Mouse (Mus musculus) ES-E14 (cell line): Measurements from ENCODE around the gene Pi4k2b. TPM values are rescaled to one million over a fixed set of nuclear protein-coding genes. Genes with fewer than 3 reads are reported as not detected.

Experiments
- DNase-seq: peaks from one replicate; pipeline ENCODE4 v3.0.0-alpha.2; 2013; ENCODE audit warnings: low read depth, low spot score
- H3K27ac ChIP-seq: 2 replicates; pipeline ENCODE4 v1.5.1; 2012; ENCODE audit warnings: low read depth, mild to moderate bottlenecking, low read length, moderate library complexity, mixed read lengths; ENCODE audit not compliant: poor library complexity, insufficient read depth, severe bottlenecking
- H3K36me3 ChIP-seq: 2 replicates; pipeline ENCODE4 v1.6.1; 2012; ENCODE audit warnings: mild to moderate bottlenecking, low read length, moderate library complexity, mixed read lengths; ENCODE audit not compliant: control insufficient read depth, poor library complexity, insufficient read depth, severe bottlenecking
- H3K4me1 ChIP-seq, 2 experiments: fragments of 150-350 bp in 1 of 2; sonication (generic) in 1 of 2; 2 replicates each; pipeline ENCODE4 v1.6.1; 2012; ENCODE audit warnings: low read length in 2 of 2, mild to moderate bottlenecking in 1 of 2, mixed read lengths in 1 of 2; ENCODE audit not compliant: control insufficient read depth in 2 of 2, insufficient read depth in 2 of 2, poor library complexity in 1 of 2
- H3K4me3 ChIP-seq, 2 experiments: fragments of 150-350 bp in 1 of 2; sonication (generic) in 1 of 2; 2 replicates each; pipeline ENCODE4 v1.5.1; 2012; ENCODE audit warnings: low read length in 2 of 2, low read depth in 1 of 2, mild to moderate bottlenecking in 1 of 2, mixed read lengths in 1 of 2; ENCODE audit not compliant: insufficient read depth in 1 of 2, poor library complexity in 1 of 2, severe bottlenecking in 1 of 2
- H3K9ac ChIP-seq: 2 replicates; pipeline ENCODE4 v1.6.1; 2012; ENCODE audit warnings: low read depth, mild to moderate bottlenecking, low read length, mixed read lengths; ENCODE audit not compliant: poor library complexity, insufficient read depth, severe bottlenecking
- H3K9me3 ChIP-seq: fragments of 150-350 bp; sonication (generic); 2 replicates; pipeline ENCODE4 v1.6.1; 2012; ENCODE audit warnings: low read depth, mild to moderate bottlenecking, low read length; ENCODE audit not compliant: control insufficient read depth, insufficient read depth
- CHD2 ChIP-seq: IDR thresholded peaks from 2 replicates; pipeline ENCODE4 v1.6.1; 2014; ENCODE audit warnings: mild to moderate bottlenecking, low read depth, low read length, inconsistent platforms
- HCFC1 ChIP-seq: IDR thresholded peaks from 2 replicates; pipeline ENCODE4 v1.6.1; 2012; ENCODE audit warnings: low read length, inconsistent platforms, borderline replicate concordance; ENCODE audit not compliant: insufficient read depth
- MAFK ChIP-seq: IDR thresholded peaks from 2 replicates; pipeline ENCODE4 v1.6.1; 2014; ENCODE audit warnings: mild to moderate bottlenecking, low read depth, low read length, inconsistent platforms; ENCODE audit not compliant: insufficient read depth
- ZC3H11A ChIP-seq: IDR thresholded peaks from 2 replicates; pipeline ENCODE4 v1.6.1; 2012; ENCODE audit warnings: low read depth, mild to moderate bottlenecking, inconsistent platforms, low read length, borderline replicate concordance
- ZNF384 ChIP-seq: IDR thresholded peaks from 2 replicates; pipeline ENCODE4 v1.6.1; 2012; ENCODE audit warnings: low read depth, low read length, inconsistent platforms
- in situ Hi-C, 2 experiments: fragments of 600-800 bp; cut with MboI; formaldehyde crosslinking; loops; one replicate each; pipeline ENCODE4 v1.15.1; 2025; ENCODE audit warnings: low sequenced_read_pairs in 2 of 2, inconsistent platforms in 1 of 2; ENCODE audit not compliant: unreplicated experiment in 2 of 2
- total RNA-seq: library from RNA; depleted of rRNA; stranded (reverse); fragments of 300-350 nt; gene quantifications from 2 replicates; pipeline ENCODE4 v1.2.3, GENCODE M21; 2012

The Pi4k2b gene
- total RNA-seq, 1 experiment: 20.3 TPM

- peak overlapping the region; percentile 91 for H3K9ac ChIP-seq
- H3K4me1 ChIP-seq: no peaks in the 10 kb centered on the region
- H3K4me3 ChIP-seq: peak overlapping the region; percentile 78 to 87
- no peak overlapping the region for H3K27ac ChIP-seq
- no peaks in the 10 kb centered on the region for H3K36me3 ChIP-seq
- H3K9me3 ChIP-seq: no peaks in the 10 kb centered on the region
- peak; percentile 13 for DNase-seq
- TF ChIP-seq ZC3H11A (no peak), HCFC1 (no peak), ZNF384 (peak; percentile 69), CHD2 (no peak; the same call in 1 of the 2 replicates), MAFK (no peak)
- in situ Hi-C loops: no loop called here
Measured at GRCm38 (mm10) chr5:52742112-52742813, 889 bp downstream of the Pi4k2b start.

GRCm38 (mm10) chr5:52743231-52743630, 1.9 kb downstream of the Pi4k2b start:
- no peaks in the 10 kb centered on the region for H3K9me3 ChIP-seq
- DNase-seq: no peak
- no peak overlapping the region for H3K9ac ChIP-seq
- H3K4me1 ChIP-seq: no peaks in the 10 kb centered on the region
- no peak overlapping the region for H3K4me3 ChIP-seq
- no peak overlapping the region for H3K27ac ChIP-seq
- no peaks in the 10 kb centered on the region for H3K36me3 ChIP-seq
- in situ Hi-C loops: no loop called here
- TF ChIP-seq ZNF384 (no peak), MAFK (no peak), ZC3H11A (no peak), CHD2 (no peak), HCFC1 (no peak)

- no peak for DNase-seq
- Histone ChIP-seq H3K9me3 (no peaks in the 10 kb centered on the region), H3K9ac (no peak overlapping the region), H3K4me3 (no peak overlapping the region), H3K4me1 (peaks cover 0 to 2% of the 10 kb centered on the region in 2 experiments; a peak in 1 of 4 replicates), H3K36me3 (no peaks in the 10 kb centered on the region), H3K27ac (no peak overlapping the region)
- TF ChIP-seq HCFC1: no peak
- TF ChIP-seq ZNF384: no peak
- no peak for TF ChIP-seq ZC3H11A
- TF ChIP-seq CHD2: no peak
- TF ChIP-seq MAFK: no peak
- in situ Hi-C loops: no loop called here
Measured at GRCm38 (mm10) chr5:52746920-52747319, 5.5 kb downstream of the Pi4k2b start.

GRCm38 (mm10) chr5:52748732-52749131, 7.4 kb downstream of the Pi4k2b start:
- in situ Hi-C loops: no loop called here

GRCm38 (mm10) chr5:52753146-52753545, 11.8 kb downstream of the Pi4k2b start:
- H3K4me1 ChIP-seq: peaks cover 0 to 2% of the 10 kb centered on the region in 2 experiments; a peak in 1 of 4 replicates
- H3K9me3 ChIP-seq: no peaks in the 10 kb centered on the region
- TF ChIP-seq HCFC1 (no peak), ZNF384 (no peak), ZC3H11A (no peak), MAFK (no peak), CHD2 (no peak)
- H3K36me3 ChIP-seq: no peaks in the 10 kb centered on the region
- DNase-seq: no peak
- no peak overlapping the region for H3K4me3 ChIP-seq
- H3K27ac ChIP-seq: no peak overlapping the region
- in situ Hi-C loops: no loop called here
- no peak overlapping the region for H3K9ac ChIP-seq

More at GRCm38 (mm10) chr5:52748732-52749131, 7.4 kb downstream of the Pi4k2b start:
- Histone ChIP-seq H3K4me1 (peaks cover 0 to 2% of the 10 kb centered on the region in 2 experiments; a peak in 1 of 4 replicates), H3K4me3 (no peak overlapping the region), H3K9me3 (no peaks in the 10 kb centered on the region), H3K27ac (no peak overlapping the region), H3K9ac (no peak overlapping the region), H3K36me3 (no peaks in the 10 kb centered on the region)
- no peak for DNase-seq
- TF ChIP-seq ZNF384: no peak
- TF ChIP-seq MAFK: no peak
- no peak for TF ChIP-seq CHD2
- TF ChIP-seq HCFC1: no peak
- TF ChIP-seq ZC3H11A: no peak
